Mouse (Mus musculus) kidney, adult 2 months (tissue): ENCODE measurements at regions not wholly inside any gene's neighbourhood (a gene's known extent, or its start where the extent isn't known, plus 50 kb on each side); places are given as distances from the start of the nearest gene placed in this dataset.

Source experiments
- CTCF ChIP-seq: fragments of 200-500 bp; conservative IDR thresholded peaks from 2 replicates; pipeline ENCODE4 v1.5.1; 2011; ENCODE audit warnings: low read depth, mild to moderate bottlenecking, control low read depth, low read length, moderate library complexity, mixed read lengths; ENCODE audit not compliant: insufficient read depth, insufficient read length
- POLR2A ChIP-seq: fragments of 200-500 bp; IDR thresholded peaks from one replicate; pipeline ENCODE4 v1.6.1; 2011; ENCODE audit warnings: low read depth, low read length, control low read depth

DNA sequence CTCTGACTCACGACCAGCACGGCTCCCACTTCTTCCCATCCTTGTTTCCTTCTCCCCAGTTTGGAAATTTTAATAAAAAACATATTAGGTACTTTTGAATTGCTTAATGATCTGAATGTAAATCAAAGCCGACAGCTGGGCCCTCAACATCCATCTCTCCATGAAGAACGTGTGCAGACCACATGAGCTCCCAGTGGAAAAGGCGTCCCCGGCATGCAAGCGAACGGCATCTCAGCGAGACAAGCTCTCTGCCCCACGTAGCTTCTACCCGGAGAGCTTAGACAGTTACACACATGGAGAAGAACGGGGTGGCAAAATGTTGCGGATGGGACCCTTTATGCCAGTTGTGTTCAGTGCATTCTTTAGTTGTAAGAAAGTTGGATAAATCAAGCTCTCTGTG, 109.6 kb upstream of the Lef1 start:
- TF ChIP-seq CTCF (no peak), POLR2A (no peak)
